Mouse (Mus musculus) thymus, adult 2 months (tissue): ENCODE results near the gene Hs6st1.

Experiments
- CTCF ChIP-seq: fragments of 200-500 bp; IDR thresholded peaks from 2 replicates; pipeline ENCODE4 v1.5.1; 2012; ENCODE audit warnings: mild to moderate bottlenecking, control low read depth, low read length, moderate library complexity, borderline replicate concordance; ENCODE audit not compliant: control insufficient read depth, poor library complexity, insufficient read depth; ENCODE audit errors: extremely low read depth
- POLR2A ChIP-seq: fragments of 200-500 bp; IDR thresholded peaks from 2 replicates; pipeline ENCODE4 v1.6.1; 2012; ENCODE audit warnings: mild to moderate bottlenecking, low read length, control low read depth, moderate library complexity; ENCODE audit not compliant: control insufficient read depth, poor library complexity, insufficient read depth; ENCODE audit errors: extremely low read depth

GRCm38 (mm10) chr1:36054967-36055357 is 13.2 kb upstream of the Hs6st1 start:
- no peak for TF ChIP-seq POLR2A
- no peak for TF ChIP-seq CTCF
